Mouse (Mus musculus) thymus, adult 2 months (tissue): Measurements from ENCODE around the gene Washc3.

Experiments
- CTCF ChIP-seq: fragments of 200-500 bp; IDR thresholded peaks from 2 replicates; pipeline ENCODE4 v1.5.1; 2012; ENCODE audit warnings: mild to moderate bottlenecking, control low read depth, low read length, moderate library complexity, borderline replicate concordance; ENCODE audit not compliant: control insufficient read depth, poor library complexity, insufficient read depth; ENCODE audit errors: extremely low read depth
- POLR2A ChIP-seq: fragments of 200-500 bp; IDR thresholded peaks from 2 replicates; pipeline ENCODE4 v1.6.1; 2012; ENCODE audit warnings: mild to moderate bottlenecking, low read length, control low read depth, moderate library complexity; ENCODE audit not compliant: control insufficient read depth, poor library complexity, insufficient read depth; ENCODE audit errors: extremely low read depth

DNA sequence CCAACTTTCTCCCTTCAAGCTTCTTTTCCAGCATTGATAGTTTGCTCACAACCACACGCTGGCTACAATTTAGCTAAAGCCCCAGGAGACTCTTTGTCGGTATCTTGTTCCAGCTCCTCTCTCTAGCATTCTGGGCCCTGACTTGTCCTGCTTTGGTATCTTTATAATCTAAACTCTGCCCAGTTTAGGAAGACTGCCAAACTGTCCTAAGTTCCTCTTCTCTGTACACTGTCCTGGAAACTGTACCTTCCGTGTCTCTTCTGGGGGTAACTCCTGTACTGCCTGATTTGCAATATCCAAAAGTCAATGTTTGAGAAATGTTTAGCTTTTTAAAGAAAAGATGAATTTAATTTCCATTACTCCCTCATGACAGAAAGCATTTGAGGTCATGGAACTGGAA, 49.4 kb downstream of the Washc3 start:
- TF ChIP-seq CTCF (no peak), POLR2A (no peak)
